Mouse (Mus musculus): Measurements from ENCODE around the gene Tusc2. TPM values are rescaled to one million over a fixed set of nuclear protein-coding genes. Genes with fewer than 3 reads are reported as not detected.

The Tusc2 gene
- polyA plus RNA-seq, 1 experiment from 2014 or later: 34.1 TPM

GRCm38 (mm10) chr9:107538711-107539110 is 24.3 kb upstream of the Tusc2 start:
- H3K9me3 ChIP-seq (replicated peaks): no peaks in the 10 kb centered on the region
- no peaks in the 10 kb centered on the region for H3K27me3 ChIP-seq
- no peak overlapping the region for H3K4me2 ChIP-seq
- H3K4me1 ChIP-seq (replicated peaks): peaks cover 61% of the 10 kb centered on the region
- H3K4me3 ChIP-seq (replicated peaks): no peak overlapping the region
- no peak overlapping the region for H3K27ac ChIP-seq (replicated peaks)
- H3K9ac ChIP-seq: no peak overlapping the region
- H3K36me3 ChIP-seq (replicated peaks): peaks cover 41% of the 10 kb centered on the region
- WGBS (ENCODE audit: insufficient replicate concordance): 79% methylated on average over 3 of the region's 3 CpGs
- ATAC-seq (ENCODE audit: insufficient read depth): no peak

- peaks cover 55% of the 10 kb centered on the region for H3K4me1 ChIP-seq (replicated peaks)
- WGBS (ENCODE audit: insufficient replicate concordance): 94% methylated on average over 8 of the region's 8 CpGs
Observed at GRCm38 (mm10) chr9:107539940-107540339, 23.1 kb upstream of the Tusc2 start.

DNA sequence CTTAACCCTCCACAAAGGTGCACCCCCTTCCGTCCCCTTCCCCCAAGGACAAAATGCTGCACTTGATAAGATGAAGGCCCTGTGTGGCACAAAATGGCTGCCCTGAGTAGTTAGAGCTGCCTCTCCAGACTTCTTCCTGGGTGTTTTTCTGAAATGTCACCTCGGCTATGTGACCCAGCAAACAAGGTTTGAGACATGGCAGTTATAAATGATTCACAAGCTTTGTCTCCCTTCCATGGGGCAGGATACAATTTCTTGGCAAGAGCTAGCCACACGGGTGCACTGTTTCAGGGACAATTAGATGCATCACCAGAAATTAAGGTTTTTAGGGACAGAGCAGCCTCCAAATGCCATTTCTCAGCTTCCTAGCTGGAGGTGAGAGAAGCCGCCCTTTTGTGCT is 22.6 kb upstream of the Tusc2 start:
- Histone ChIP-seq H3K4me1 (replicated peaks) (peaks cover 53% of the 10 kb centered on the region), H3K27ac (replicated peaks) (no peak overlapping the region), H3K9ac (no peak overlapping the region), H3K27me3 (no peaks in the 10 kb centered on the region), H3K9me3 (replicated peaks) (no peaks in the 10 kb centered on the region), H3K4me3 (replicated peaks) (no peak overlapping the region), H3K36me3 (replicated peaks) (peaks cover 56% of the 10 kb centered on the region), H3K4me2 (no peak overlapping the region)
- ATAC-seq (ENCODE audit: insufficient read depth): no peak
- 57% methylated on average over 4 of the region's 4 CpGs for WGBS (ENCODE audit: insufficient replicate concordance)

More at GRCm38 (mm10) chr9:107539940-107540339, 23.1 kb upstream of the Tusc2 start:
- no peak for ATAC-seq (ENCODE audit: insufficient read depth)
- Histone ChIP-seq H3K27ac (replicated peaks) (no peak overlapping the region), H3K9me3 (replicated peaks) (no peaks in the 10 kb centered on the region), H3K36me3 (replicated peaks) (peaks cover 52% of the 10 kb centered on the region), H3K9ac (no peak overlapping the region), H3K4me3 (replicated peaks) (no peak overlapping the region), H3K27me3 (no peaks in the 10 kb centered on the region), H3K4me2 (no peak overlapping the region)

DNA sequence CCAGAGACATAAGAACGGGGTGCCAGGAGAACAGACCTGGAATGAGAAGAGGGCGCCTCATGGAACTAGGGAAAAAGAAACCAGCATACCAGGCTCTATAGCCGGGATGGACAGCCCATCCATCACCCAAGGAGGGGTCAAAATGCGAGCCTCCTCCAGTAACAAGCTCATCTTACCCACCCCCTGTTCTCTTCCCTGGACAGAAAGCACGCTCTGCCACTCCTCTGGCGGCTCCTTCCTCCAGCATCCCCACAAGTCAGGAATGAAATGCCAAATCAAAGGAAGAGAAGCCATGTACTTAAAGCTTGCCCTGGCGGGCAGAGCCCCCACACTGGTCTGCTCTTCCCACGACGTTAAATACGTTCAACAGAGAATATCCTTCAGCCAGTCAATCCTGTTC is 22.1 kb upstream of the Tusc2 start:
- Histone ChIP-seq H3K9me3 (replicated peaks) (no peaks in the 10 kb centered on the region), H3K36me3 (replicated peaks) (peaks cover 56% of the 10 kb centered on the region), H3K27ac (replicated peaks) (peak overlapping the region; percentile 29; the same call in 1 of the 2 replicates), H3K4me2 (peak overlapping the region; percentile 93), H3K4me1 (replicated peaks) (peaks cover 51% of the 10 kb centered on the region), H3K27me3 (no peaks in the 10 kb centered on the region), H3K9ac (peak overlapping the region; percentile 65; the same call in 1 of the 2 replicates), H3K4me3 (replicated peaks) (peak overlapping the region; percentile 81)
- no peak for ATAC-seq (ENCODE audit: insufficient read depth)
- 42% methylated on average over 10 of the region's 10 CpGs for WGBS (ENCODE audit: insufficient replicate concordance)

- peaks cover 51% of the 10 kb centered on the region for H3K4me1 ChIP-seq (replicated peaks)
- WGBS (ENCODE audit: insufficient replicate concordance): under 1% methylated on average over 46 of the region's 46 CpGs
- ATAC-seq (ENCODE audit: insufficient read depth): peak; percentile 79
- peak within 1 kb of the TSS; percentile 65 for H3K9ac ChIP-seq
- H3K27ac ChIP-seq (replicated peaks): peak within 1 kb of the TSS; percentile 86
- H3K27me3 ChIP-seq: no peaks in the 10 kb centered on the region
- peak within 1 kb of the TSS; percentile 81 for H3K4me3 ChIP-seq (replicated peaks)
- peak within 1 kb of the TSS; percentile 93 for H3K4me2 ChIP-seq
- peaks cover 53% of the 10 kb centered on the region for H3K36me3 ChIP-seq (replicated peaks)
- no peaks in the 10 kb centered on the region for H3K9me3 ChIP-seq (replicated peaks)
Observed at GRCm38 (mm10) chr9:107541474-107542351, 21.3 kb upstream of the Tusc2 start, which contains the start of the genes Cyb561d2 and Nprl2. TSS of gene Cyb561d2 (minus strand) at chr9:107542193. TSS of gene Nprl2 (plus strand) at chr9:107542226.

GRCm38 (mm10) chr9:107542352-107542686 is 20.7 kb upstream of the Tusc2 start:
- H3K9ac ChIP-seq: peak overlapping the region; percentile 65
- WGBS (ENCODE audit: insufficient replicate concordance): under 1% methylated on average over 11 of the region's 11 CpGs
- peaks cover 51% of the 10 kb centered on the region for H3K4me1 ChIP-seq (replicated peaks)
- peak overlapping the region; percentile 86 for H3K27ac ChIP-seq (replicated peaks)
- no peaks in the 10 kb centered on the region; the same call in 1 of the 2 replicates for H3K27me3 ChIP-seq
- H3K36me3 ChIP-seq (replicated peaks): peaks cover 47% of the 10 kb centered on the region
- H3K9me3 ChIP-seq (replicated peaks): no peaks in the 10 kb centered on the region
- H3K4me2 ChIP-seq: peak overlapping the region; percentile 93
- ATAC-seq (ENCODE audit: insufficient read depth): peak; percentile 14; the same call in 1 of the 2 replicates
- H3K4me3 ChIP-seq (replicated peaks): peak overlapping the region; percentile 81

GRCm38 (mm10) chr9:107542721-107543120 is 20.3 kb upstream of the Tusc2 start:
- ATAC-seq (ENCODE audit: insufficient read depth): no peak
- H3K27ac ChIP-seq (replicated peaks): peak overlapping the region; percentile 86; the same call in 1 of the 2 replicates
- peak overlapping the region; percentile 81 for H3K4me3 ChIP-seq (replicated peaks)
- 48% methylated on average over 8 of the region's 8 CpGs for WGBS (ENCODE audit: insufficient replicate concordance)
- peak overlapping the region; percentile 65 for H3K9ac ChIP-seq
- H3K9me3 ChIP-seq (replicated peaks): no peaks in the 10 kb centered on the region
- no peaks in the 10 kb centered on the region; the same call in 1 of the 2 replicates for H3K27me3 ChIP-seq
- peak overlapping the region; percentile 93 for H3K4me2 ChIP-seq
- peaks cover 43% of the 10 kb centered on the region for H3K36me3 ChIP-seq (replicated peaks)
- peaks cover 51% of the 10 kb centered on the region for H3K4me1 ChIP-seq (replicated peaks)

- Histone ChIP-seq H3K27me3 (peaks cover 1% of the 10 kb centered on the region; the same call in 1 of the 2 replicates), H3K4me1 (replicated peaks) (peaks cover 55% of the 10 kb centered on the region), H3K9ac (no peak overlapping the region), H3K4me3 (replicated peaks) (no peak overlapping the region), H3K4me2 (peak overlapping the region; percentile 93; the same call in 1 of the 2 replicates), H3K27ac (replicated peaks) (no peak overlapping the region), H3K9me3 (replicated peaks) (no peaks in the 10 kb centered on the region), H3K36me3 (replicated peaks) (peaks cover 37% of the 10 kb centered on the region)
- ATAC-seq (ENCODE audit: insufficient read depth): no peak
- WGBS (ENCODE audit: insufficient replicate concordance): 80% methylated on average over 11 of the region's 11 CpGs
Observed at GRCm38 (mm10) chr9:107543299-107543698, 19.8 kb upstream of the Tusc2 start.

GRCm38 (mm10) chr9:107544196-107544700 is 18.8 kb upstream of the Tusc2 start:
- H3K36me3 ChIP-seq (replicated peaks): peaks cover 28% of the 10 kb centered on the region
- H3K4me1 ChIP-seq (replicated peaks): peaks cover 55% of the 10 kb centered on the region
- H3K9me3 ChIP-seq (replicated peaks): no peaks in the 10 kb centered on the region
- no peak overlapping the region for H3K9ac ChIP-seq
- peaks cover 11% of the 10 kb centered on the region; the same call in 1 of the 2 replicates for H3K27me3 ChIP-seq
- ATAC-seq (ENCODE audit: insufficient read depth): no peak
- H3K27ac ChIP-seq (replicated peaks): no peak overlapping the region
- no peak overlapping the region for H3K4me3 ChIP-seq (replicated peaks)
- H3K4me2 ChIP-seq: no peak overlapping the region
- 86% methylated on average over 17 of the region's 17 CpGs for WGBS (ENCODE audit: insufficient replicate concordance)

GRCm38 (mm10) chr9:107544729-107545128 is 18.3 kb upstream of the Tusc2 start:
- Histone ChIP-seq H3K27me3 (peaks cover 16% of the 10 kb centered on the region), H3K4me3 (replicated peaks) (no peak overlapping the region), H3K4me2 (no peak overlapping the region), H3K4me1 (replicated peaks) (peaks cover 55% of the 10 kb centered on the region), H3K36me3 (replicated peaks) (peaks cover 23% of the 10 kb centered on the region), H3K27ac (replicated peaks) (no peak overlapping the region), H3K9me3 (replicated peaks) (no peaks in the 10 kb centered on the region), H3K9ac (no peak overlapping the region)
- 89% methylated on average over 12 of the region's 12 CpGs for WGBS (ENCODE audit: insufficient replicate concordance)
- no peak for ATAC-seq (ENCODE audit: insufficient read depth)

DNA sequence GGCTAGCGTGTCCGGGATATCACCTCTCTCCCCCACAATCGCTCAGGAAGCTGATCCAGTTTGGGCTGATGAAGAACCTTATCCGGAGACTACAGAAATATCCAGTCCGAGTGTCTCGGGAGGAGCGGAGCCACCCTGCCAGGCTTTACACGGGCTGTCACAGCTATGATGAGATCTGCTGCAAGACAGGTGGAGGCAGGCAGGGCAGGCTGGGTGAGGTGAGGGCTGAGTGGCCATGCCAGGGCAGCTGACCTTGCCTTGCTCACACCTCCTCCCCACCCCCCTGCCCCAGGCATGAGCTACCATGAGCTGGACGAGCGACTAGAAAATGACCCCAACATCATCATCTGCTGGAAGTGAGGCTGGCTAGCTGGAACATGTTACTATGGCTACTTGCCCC is 17.9 kb upstream of the Tusc2 start:
- H3K4me2 ChIP-seq: no peak overlapping the region
- peaks cover 18% of the 10 kb centered on the region for H3K36me3 ChIP-seq (replicated peaks)
- 78% methylated on average over 10 of the region's 10 CpGs for WGBS (ENCODE audit: insufficient replicate concordance)
- ATAC-seq (ENCODE audit: insufficient read depth): no peak
- no peaks in the 10 kb centered on the region for H3K9me3 ChIP-seq (replicated peaks)
- no peak overlapping the region for H3K4me3 ChIP-seq (replicated peaks)
- peaks cover 56% of the 10 kb centered on the region for H3K4me1 ChIP-seq (replicated peaks)
- no peak overlapping the region for H3K27ac ChIP-seq (replicated peaks)
- H3K27me3 ChIP-seq: peaks cover 20% of the 10 kb centered on the region
- no peak overlapping the region for H3K9ac ChIP-seq

Measured in liver, embryonic 15.5 days (tissue).